Mouse (Mus musculus) embryo, embryonic 10 days (tissue): ENCODE measurements around the gene Btf3.

Experiments
- DNase-seq: peaks from one replicate; pipeline ENCODE4 v3.0.0-alpha.2; 2015; ENCODE audit warnings: low spot score

Gene Btf3

DNA sequence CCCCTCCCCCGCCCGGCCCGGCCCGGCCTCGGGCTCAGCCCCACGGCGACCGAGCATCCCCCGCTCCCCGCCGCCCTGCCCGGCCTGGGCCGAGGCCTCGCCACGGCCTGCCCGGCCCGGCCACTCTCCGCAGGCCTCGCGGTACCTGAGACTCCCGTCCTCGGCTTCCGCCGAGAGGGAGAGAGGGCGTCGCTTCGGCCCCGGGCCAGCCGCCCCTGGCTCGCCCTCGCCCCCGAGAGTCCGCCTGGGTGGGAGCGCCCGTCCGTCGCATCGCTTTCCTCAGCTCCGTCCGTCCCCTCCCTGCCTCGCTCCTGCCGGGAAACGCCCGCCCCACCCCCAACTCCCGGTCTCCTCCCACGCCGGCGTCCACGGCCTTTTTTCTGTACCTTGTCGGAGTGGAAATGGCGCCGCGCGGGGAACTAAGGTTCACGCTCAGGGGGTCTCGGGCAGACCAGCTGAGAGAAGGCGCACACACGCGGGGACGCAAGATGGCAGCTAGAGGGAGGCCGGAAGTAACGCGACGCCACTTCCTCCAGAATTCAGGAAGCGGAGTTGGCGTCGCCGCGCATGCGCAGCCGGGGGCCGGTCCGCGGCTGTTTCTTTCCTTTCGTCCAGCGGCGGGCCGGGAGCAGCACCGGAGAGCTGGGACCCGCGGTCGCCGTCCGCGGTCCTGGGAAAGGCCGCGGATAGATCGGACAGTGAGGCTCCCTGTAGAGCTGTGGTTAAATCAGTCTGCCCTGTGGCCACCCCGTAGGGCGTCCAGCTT, at the start of gene Btf3:
TSS of gene Btf3 (minus strand) at position 527 of the 766 bp plus-strand sequence.
- DNase-seq = peak; percentile 96

DNA sequence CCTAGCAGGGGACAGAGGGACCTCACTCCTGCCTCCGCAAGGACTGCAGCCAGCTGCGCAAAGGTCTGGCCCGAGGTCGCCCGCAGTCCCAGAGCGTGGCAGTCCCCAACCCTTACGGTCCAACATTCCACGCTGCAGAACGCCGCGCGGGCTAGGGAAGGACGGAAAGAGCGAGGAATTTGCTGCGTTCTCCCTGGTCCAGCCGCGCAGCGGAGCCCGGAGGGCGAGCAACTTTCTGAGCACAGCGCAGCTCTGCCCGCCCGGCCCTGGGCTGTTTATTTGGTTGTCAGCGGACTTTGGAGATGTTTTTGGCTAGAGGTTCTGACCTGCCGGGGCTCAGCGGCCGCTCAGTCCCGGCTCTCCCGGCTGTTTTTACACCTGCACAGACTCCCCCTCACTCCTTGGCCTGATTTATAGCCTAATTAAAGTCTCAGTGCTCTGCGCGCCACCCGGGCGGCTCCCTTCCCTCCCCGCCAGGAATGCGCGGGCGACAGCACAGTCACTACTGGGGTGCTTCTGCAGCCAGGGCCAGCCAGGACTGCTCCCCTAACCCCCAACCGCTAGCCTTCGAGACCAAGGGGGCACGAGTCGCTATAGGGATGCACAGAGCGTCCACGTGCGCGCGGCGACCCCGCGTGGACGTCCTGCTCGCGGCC, 49.1 kb upstream of the Btf3 start:
- DNase-seq = peak; percentile 51

DNA sequence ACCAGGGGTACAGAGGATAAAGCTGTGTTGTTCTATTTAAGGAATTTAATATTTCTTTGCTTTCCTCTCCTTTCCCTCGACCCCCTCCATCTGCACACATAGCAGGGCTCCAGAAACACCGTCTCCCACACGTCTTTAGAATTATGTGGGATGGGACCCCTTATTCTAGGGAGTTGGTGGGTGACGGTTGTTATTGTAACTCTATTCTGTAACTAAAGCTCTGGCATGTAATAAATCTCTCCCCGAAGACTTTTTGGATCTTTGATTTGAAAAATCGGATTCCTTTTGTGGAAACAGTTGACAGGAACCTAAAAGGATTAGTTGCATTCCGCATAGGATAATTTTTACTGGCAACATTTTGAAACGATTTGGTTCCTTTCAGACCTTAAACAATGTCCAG, 48.3 kb upstream of the Btf3 start:
- no peak for DNase-seq

GRCm38 (mm10) chr13:98363046-98363445, 46.2 kb upstream of the Btf3 start:
- DNase-seq = peak; percentile 58

DNA sequence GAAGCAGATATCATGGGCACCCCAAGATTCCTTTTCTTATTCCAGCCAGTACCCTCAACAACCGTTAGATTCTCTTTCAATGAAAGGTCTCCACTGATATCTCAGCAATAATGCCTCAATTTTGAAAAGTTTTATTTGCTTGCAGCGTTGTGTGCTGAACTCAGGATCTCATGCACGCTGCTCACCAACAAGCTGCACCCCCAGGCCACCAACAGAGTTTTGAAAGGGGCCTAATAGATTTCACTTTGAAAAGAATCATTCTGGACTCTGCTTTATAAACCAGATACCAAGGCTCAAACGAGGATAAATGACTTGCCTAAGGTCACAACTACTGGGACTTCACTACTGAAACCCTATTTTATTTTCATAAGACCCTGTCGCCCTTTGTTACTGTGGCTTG, 44.4 kb upstream of the Btf3 start:
- no peak for DNase-seq

DNA sequence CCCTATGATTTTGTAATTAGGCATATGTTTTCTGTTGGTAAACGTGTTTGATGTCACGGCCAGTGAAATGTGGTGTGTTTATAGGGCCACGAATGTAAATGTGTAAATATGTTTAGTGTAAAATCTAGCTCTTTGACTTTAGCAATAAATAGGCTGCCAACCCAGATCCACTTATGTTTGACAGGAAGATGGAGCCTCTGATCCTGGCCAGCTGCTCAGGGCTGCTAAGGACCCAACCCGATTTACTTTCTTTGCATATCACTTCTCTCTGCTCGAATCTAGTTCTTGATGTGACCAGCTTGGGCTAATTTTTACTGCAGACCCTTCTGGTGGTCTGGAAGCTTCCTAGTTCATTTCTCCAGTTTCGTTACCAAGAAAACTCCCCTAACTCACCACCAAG, 43.6 kb upstream of the Btf3 start:
- DNase-seq = no peak

DNA sequence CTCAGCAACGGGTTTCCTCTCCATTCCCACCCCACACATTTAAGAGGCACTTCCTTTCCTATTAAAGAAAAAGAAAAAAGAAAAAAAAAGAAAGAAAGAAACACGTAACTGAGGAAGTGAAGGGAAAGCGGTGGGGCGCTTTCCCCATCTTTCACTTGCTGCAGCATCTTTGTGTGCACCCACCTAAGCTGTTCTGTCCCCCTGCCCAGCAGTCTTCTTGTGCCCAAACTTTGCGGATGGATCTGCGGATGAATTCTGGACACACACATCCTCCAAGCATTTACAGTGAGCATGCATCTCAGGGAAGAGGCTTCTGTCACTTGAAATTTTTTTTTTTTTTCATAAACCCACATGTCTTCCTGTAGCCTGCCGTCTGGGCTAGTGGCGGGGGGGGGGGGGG, 42.5 kb upstream of the Btf3 start:
- DNase-seq = peak; percentile 57

DNA sequence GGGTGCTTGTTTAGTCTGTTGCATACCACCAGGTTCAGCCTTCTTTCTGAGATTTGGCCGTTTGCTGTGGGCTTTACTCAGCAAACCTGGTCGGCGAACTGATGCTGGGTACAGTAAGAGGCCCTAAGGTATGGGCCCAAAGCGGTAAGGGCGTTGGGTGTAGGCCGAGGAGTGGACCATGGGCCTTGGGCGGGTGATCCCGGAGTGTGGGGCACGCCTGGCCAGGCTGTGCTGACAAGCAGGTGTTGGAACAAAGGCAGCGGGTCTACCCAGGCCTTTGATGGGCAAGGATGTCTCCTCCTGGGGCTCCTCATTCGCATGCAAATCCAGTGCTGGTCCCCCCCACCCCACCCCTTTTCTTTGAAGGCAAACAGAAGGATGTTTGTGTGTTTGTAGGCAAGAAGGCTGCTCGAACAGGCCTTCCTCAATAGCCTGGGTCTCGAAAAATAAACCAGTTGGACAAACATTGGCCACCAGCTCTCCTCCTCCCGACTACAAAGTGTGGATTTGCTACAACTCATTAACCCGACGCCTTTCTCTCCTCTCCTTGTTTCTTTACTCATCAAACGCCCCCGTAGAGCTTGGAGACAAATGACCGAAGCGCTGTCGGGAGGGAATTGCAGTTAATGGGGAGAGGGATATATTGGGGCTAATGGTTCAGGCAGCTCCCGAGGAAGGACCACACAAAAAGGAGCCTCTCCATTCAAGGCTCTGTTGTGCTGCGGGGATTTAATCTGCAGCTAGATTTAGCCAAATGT, 41.8 kb upstream of the Btf3 start:
- peak; percentile 64 for DNase-seq

DNA sequence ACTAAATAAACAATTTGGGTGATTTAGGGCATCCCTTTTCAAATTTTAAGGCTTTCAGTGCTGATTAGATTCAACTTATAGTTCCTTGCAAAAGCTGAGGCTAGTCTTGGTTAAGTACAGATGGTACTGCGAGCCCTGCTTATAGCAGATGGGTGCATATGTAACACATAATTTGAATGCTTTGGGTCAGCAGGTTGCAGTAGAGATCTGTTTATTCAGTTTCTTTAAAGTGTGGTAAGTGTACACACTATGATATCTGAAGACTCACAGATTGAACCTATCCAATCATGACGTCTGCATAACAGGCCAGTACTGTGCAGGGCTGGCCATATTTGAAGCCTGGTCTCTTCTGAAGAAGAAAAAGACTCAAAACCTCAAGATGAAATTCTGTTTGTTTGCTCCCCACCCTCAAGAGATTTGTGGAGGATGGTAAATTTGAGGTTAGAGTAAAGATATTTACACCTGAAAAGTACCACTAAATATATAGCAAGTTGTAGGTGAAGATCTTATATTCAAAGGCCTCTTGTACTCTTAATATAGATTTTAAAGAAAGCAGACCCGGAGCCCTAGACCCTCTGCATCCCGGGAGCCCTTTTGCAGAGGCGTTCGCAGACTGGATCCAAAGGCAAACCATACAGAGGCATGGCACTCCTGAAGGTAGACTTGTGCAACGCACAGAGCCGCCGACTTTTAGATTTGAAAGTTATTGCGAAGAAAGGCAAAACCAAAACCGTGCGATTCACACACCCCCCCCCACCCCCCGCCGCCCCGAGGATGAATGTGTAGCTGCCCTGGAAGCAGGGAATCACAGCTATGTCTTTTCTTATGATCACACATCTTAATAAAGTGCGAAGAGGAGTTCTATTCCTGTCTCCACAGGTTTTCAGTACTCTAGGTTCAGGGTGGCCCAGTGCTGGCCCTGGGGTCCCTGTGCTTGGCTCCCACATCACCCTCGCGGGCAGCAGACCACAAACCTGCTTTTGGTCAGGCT, 40.9 kb upstream of the Btf3 start:
- no peak for DNase-seq

DNA sequence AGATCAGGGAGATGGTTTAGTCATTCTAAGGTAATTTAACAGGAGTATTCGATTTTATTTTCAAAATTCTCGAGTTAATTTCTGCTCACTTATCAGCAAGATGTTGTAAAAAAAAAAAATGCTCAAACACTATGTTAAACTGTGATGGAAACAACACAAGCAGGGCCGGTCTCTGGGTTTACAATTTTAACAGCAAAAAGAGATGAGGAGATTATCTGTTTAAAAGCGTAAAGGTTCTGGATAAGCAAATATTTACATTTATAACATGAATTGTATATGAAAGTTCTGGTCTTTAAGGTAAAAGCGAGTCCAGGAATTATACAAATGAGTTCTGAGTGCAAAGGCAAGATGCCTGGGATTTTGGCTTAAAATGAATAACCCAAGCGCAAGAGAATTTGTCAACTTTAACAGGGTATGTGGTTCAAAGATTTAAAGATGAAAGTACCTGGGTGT, 40.2 kb upstream of the Btf3 start:
- DNase-seq = no peak

GRCm38 (mm10) chr13:98356176-98356972, 39.6 kb upstream of the Btf3 start:
- DNase-seq = no peak

DNA sequence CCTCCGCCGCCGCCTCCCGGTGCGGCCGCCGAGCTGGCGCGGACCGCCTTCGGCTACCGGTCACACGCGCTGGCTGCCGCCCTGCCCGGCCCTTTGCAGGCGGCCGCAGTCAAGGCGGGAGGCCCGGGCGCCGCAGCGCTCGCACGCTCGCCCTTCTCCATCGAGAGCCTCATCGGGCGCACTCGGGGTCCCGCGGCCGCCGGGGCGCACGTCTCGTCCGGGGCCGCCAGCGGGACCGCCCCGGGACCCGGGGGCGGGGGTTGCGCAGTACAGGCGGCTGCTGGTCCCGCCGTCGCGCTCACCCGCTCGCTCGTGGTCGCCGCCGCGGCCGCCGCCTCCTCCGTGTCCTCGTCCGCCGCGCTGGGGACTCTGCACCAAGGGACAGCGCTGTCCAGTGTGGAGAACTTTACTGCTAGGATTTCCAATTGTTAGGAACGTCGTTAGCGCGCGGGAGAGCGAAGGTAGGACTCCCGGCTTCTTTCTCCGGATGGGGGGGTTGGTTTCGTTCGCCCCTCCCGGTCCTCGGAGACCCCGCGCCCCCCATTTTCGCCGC, 38.8 kb upstream of the Btf3 start:
- peak; percentile 61 for DNase-seq

GRCm38 (mm10) chr13:98354871-98355558, 38.2 kb upstream of the Btf3 start:
- peak; percentile 60 for DNase-seq

DNA sequence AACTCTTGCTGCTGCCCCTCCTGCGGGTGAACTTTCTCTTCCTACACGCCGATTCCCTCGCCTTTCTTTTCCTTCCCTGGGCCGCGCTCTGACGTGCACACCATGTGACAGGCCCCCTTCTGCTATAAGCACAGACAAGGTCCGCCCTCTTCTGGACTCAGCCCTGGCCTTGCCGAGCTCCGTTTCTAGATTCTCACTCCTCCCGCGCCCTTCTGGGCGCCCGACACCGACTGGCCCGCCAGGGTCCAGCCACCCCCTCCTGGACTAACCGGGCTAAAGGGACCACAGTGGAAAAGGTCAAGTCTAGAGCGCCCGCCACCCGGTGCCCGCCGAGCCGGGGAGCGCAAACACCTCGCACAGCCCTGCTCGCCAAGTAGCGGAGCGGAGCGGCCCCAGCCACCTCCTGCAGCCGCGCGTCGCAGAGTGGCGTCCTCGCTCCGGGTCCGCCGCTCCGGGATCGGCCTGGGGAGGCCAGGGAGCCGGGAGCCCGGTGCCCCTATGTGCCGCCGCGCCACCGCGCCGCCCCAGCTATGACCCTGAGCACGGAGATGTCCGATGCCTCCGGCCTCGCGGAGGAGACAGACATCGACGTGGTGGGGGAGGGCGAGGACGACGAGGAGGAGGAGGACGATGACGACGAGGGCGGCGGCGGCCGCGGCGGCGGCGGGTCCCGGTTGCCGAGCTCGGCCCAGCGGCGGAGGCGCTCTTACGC, 37.4 kb upstream of the Btf3 start, which contains the start of gene Foxd1:
TSS of gene Foxd1 (plus strand) at position 153 of the 712 bp plus-strand sequence.
- DNase-seq = peak; percentile 92

- DNase-seq = no peak
These were observed 36.9 kb upstream of the Btf3 start for GRCm38 (mm10) chr13:98353709-98354089.

DNA sequence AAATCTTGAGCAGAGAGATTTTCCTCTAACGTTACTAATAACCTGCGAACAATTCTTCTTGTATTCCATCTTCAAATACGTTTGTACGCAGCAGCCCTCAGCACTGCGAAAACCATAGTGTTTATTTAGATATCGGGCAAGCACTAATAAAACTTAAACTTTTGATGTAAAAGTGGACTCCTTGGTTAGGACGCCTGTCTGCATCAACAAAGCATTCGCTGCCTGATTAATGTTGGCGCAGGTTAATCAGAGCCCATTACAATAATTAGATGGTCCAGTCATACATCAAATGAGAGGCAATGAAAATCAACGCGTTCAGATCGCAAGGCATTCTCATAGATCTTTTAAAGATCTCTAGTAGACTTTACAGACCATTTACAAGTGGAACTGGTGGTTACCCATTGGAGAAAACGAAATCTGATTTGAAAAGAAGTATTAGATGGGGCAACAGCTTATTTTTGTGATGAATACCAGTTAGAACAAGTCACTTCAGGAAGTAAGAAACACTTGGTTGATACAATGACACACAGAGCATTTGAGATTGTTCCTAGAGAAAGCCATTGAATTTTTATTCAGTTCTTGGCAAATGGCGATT, 35.7 kb upstream of the Btf3 start:
- no peak for DNase-seq

DNA sequence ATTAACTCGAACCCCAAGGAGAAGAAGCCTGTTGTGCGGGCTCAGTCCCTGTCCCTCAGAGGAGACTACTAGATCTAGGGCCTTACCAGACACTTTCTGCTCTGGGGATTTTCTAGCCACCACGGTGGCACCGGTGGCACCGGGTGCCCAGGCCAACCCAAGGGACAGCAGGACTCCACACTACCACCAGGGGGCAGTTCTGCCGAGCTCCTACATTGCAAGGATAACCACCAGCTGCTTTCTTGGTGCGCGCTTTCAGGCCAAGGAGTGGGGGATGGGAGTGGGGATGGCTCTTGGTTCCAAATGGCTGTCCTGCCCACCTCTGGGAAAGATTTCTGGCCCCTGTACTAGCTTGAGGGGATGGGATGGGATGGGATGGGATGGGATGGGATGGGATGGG, 34.7 kb upstream of the Btf3 start:
- peak; percentile 66 for DNase-seq

GRCm38 (mm10) chr13:98349491-98349890, 32.7 kb upstream of the Btf3 start:
- DNase-seq = no peak

DNA sequence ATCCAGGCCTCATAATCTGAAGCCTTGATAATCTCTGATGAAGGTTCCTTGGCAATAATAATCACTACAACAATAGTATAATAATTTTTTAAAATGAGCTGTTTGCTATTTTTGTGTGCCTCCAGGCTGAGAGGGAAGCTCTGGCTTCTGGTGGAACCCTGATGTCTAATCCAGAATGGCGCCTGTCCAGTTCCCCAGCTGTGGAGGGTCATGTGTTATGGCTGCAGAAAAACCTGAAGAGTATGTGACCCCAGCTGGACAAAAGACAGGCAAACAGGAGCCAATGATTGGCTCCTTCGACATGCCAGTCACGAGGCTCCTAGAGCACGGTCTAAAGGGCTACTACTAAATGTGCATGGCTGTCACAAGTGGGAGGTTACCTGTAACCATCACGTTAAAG, 23.7 kb upstream of the Btf3 start:
- no peak for DNase-seq
